Mouse (Mus musculus) testis, adult 2 months (tissue): ENCODE data around the gene Hmgcll1.

Experiments used
- CTCF ChIP-seq: fragments of 200-500 bp; IDR thresholded peaks from 2 replicates; pipeline ENCODE4 v1.5.1; 2012; ENCODE audit warnings: low read depth, mild to moderate bottlenecking, inconsistent platforms, low read length, moderate library complexity; ENCODE audit not compliant: control insufficient read depth, insufficient read depth, insufficient replicate concordance
- POLR2A ChIP-seq: fragments of 200-500 bp; IDR thresholded peaks from 2 replicates; pipeline ENCODE4 v1.6.1; 2012; ENCODE audit warnings: low read depth, mild to moderate bottlenecking, inconsistent platforms, low read length, moderate library complexity; ENCODE audit not compliant: control insufficient read depth

DNA sequence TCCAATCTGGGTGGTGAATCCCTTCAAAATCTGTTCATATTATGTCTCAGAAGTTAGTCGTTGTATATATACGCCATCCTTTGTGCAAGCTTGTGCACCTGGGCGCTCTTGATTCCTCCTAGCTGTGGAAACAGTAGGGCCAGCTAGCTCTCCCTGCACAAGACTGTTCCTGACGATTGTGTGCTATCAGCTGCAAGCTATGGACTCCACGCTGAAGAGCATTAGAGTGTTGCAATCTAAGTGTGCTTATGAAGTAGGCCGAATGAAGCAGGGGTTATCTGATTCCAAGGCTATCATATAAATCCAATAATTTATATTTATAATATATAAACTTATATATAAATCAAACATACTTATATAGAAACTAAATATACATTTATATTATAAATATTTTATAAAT lies 866 bp upstream of the Hmgcll1 start:
- no peak for TF ChIP-seq POLR2A
- TF ChIP-seq CTCF: no peak
